In genomic region chr19:29100874-29101542, GRCm38 (mm10) we compare ENCODE assay signal across 8 mouse cellular contexts. TPM values are rescaled to one million over a fixed set of nuclear protein-coding genes. Genes with fewer than 3 reads are reported as not detected.
A peak's percentile ranks its signal among the peaks of the same experiment; 100 is the strongest.
DNase-seq lines count a peak whose midpoint lies in the region; ATAC-seq lines count a peak whose summit lies in the region.

TSS of gene Rcl1 (plus strand) at chr19:29101375.

- H3K27me3 ChIP-seq in heart, embryonic 14.5 days (ENCODE audit: control insufficient read depth, insufficient read depth, low read length) = no peaks in the 10 kb centered on the region
- no peaks in the 10 kb centered on the region for H3K27me3 ChIP-seq in liver, embryonic 13.5 days
- no peaks in the 10 kb centered on the region for H3K27me3 ChIP-seq in stomach, embryonic 16.5 days (ENCODE audit: control insufficient read depth, insufficient read depth, low read length)

- peak; percentile 98 for DNase-seq in CD4-positive, CD25-positive, alpha-beta regulatory T cell, adult 2 months (ENCODE audit: low read depth, low spot score)
- DNase-seq in fibroblast of lung, adult 2 months (ENCODE audit: low read depth) = peak; percentile 89
- DNase-seq in kidney, postnatal 14 days = peak; percentile 97
- peak; percentile 96 for DNase-seq in liver, embryonic 13.5 days
- DNase-seq in neural tube, embryonic 10.5 days (ENCODE audit: extremely low spot score, low spot score) = peak; percentile 94

- under 1% methylated on average over 55 of the region's 58 CpGs for WGBS in heart, embryonic 14.5 days
- WGBS in liver, embryonic 13.5 days (ENCODE audit: insufficient replicate concordance) = under 1% methylated on average over 58 of the region's 58 CpGs
- WGBS in stomach, embryonic 16.5 days = under 1% methylated on average over 58 of the region's 58 CpGs

- H3K9me3 ChIP-seq in heart, embryonic 14.5 days (ENCODE audit: control insufficient read depth, low read length) = no peaks in the 10 kb centered on the region
- no peaks in the 10 kb centered on the region for H3K9me3 ChIP-seq in liver, embryonic 13.5 days (replicated peaks)
- H3K9me3 ChIP-seq in stomach, embryonic 16.5 days (replicated peaks; ENCODE audit: control insufficient read depth, low read length) = no peaks in the 10 kb centered on the region

- H3K36me3 ChIP-seq in heart, embryonic 14.5 days (ENCODE audit: control insufficient read depth, insufficient read depth, low read length) = no peaks in the 10 kb centered on the region
- peaks cover 19% of the 10 kb centered on the region for H3K36me3 ChIP-seq in liver, embryonic 13.5 days
- no peaks in the 10 kb centered on the region for H3K36me3 ChIP-seq in stomach, embryonic 16.5 days (ENCODE audit: control insufficient read depth, insufficient read depth, low read length)

- H3K27ac ChIP-seq in brown adipose tissue, adult 24 weeks (replicated peaks; ENCODE audit: low read depth, low read length) = no peak within 1 kb of the TSS; the same call in none of the 2 replicates
- H3K27ac ChIP-seq in heart, embryonic 14.5 days (replicated peaks in 1 of 2; ENCODE audit: control insufficient read depth in 1 of 2, insufficient read depth in 1 of 2, low read depth in 2 of 2, low read length in 2 of 2) = peak within 1 kb of the TSS; percentile 38 to 59
- peak within 1 kb of the TSS; percentile 75 for H3K27ac ChIP-seq in liver, embryonic 13.5 days
- H3K27ac ChIP-seq in stomach, embryonic 16.5 days (ENCODE audit: low read length) = peak within 1 kb of the TSS; percentile 42; the same call in 1 of the 2 replicates

- peaks cover 2% of the 10 kb centered on the region; the same call in 1 of the 2 replicates for H3K4me1 ChIP-seq in brown adipose tissue, adult 24 weeks (ENCODE audit: control insufficient read depth, insufficient read depth, insufficient read length, low read length)
- peaks cover 5 to 8% of the 10 kb centered on the region in 2 experiments for H3K4me1 ChIP-seq in heart, embryonic 14.5 days (ENCODE audit: control insufficient read depth in 2 of 2, insufficient read depth in 2 of 2, low read length in 2 of 2)
- H3K4me1 ChIP-seq in liver, embryonic 13.5 days (replicated peaks) = peaks cover 56% of the 10 kb centered on the region
- peaks cover 6% of the 10 kb centered on the region for H3K4me1 ChIP-seq in stomach, embryonic 16.5 days (ENCODE audit: control insufficient read depth, insufficient read depth, low read length)

- ATAC-seq in heart, embryonic 14.5 days (ENCODE audit: insufficient number of reproducible peaks, insufficient read depth, low FRiP score, low read depth) = peak; percentile 99
- ATAC-seq in liver, embryonic 13.5 days (ENCODE audit: low read depth) = peak; percentile 100
- ATAC-seq in stomach, embryonic 16.5 days (ENCODE audit: insufficient read depth, low FRiP score) = peak; percentile 100

- H3K4me3 ChIP-seq in brown adipose tissue, adult 24 weeks (ENCODE audit: insufficient read depth, low read depth, low read length) = peak within 1 kb of the TSS; percentile 89
- H3K4me3 ChIP-seq in heart, embryonic 14.5 days (ENCODE audit: control insufficient read depth in 1 of 2, insufficient read depth in 1 of 2, low read depth in 1 of 2, low read length in 2 of 2) = peak within 1 kb of the TSS; percentile 91 to 98
- H3K4me3 ChIP-seq in liver, embryonic 13.5 days (replicated peaks) = peak within 1 kb of the TSS; percentile 86
- H3K4me3 ChIP-seq in stomach, embryonic 16.5 days (replicated peaks; ENCODE audit: low read length) = peak within 1 kb of the TSS; percentile 97

- H3K4me2 ChIP-seq in heart, embryonic 14.5 days (ENCODE audit: low read length) = peak within 1 kb of the TSS; percentile 73
- peak within 1 kb of the TSS; percentile 100 for H3K4me2 ChIP-seq in liver, embryonic 13.5 days
- peak within 1 kb of the TSS; percentile 84 for H3K4me2 ChIP-seq in stomach, embryonic 16.5 days (ENCODE audit: low read depth, low read length)

- peak within 1 kb of the TSS; percentile 81 for H3K9ac ChIP-seq in heart, embryonic 14.5 days (ENCODE audit: low read length)
- peak within 1 kb of the TSS; percentile 84 for H3K9ac ChIP-seq in liver, embryonic 13.5 days
- peak within 1 kb of the TSS; percentile 90 for H3K9ac ChIP-seq in stomach, embryonic 16.5 days (ENCODE audit: low read length)

RNA-seq across cellular contexts. Expression of gene Rcl1, which starts in this region (rescaled TPM):
- polyA plus RNA-seq in brown adipose tissue, adult 24 weeks (2012; ENCODE audit: insufficient read depth, insufficient read length, missing spikeins) = 11.7 and 12.8 TPM in 2 replicates
- 16.6 and 18.7 TPM in 2 replicates for polyA plus RNA-seq in heart, embryonic 14.5 days (2014; fragmentation: Nextera tagmentation; extraction: Ambion mirVana)
- 73.8 and 82.4 TPM in 2 replicates for polyA plus RNA-seq in liver, embryonic 13.5 days (2015; fragmentation: Nextera tagmentation; extraction: Ambion mirVana)
- 53.3 and 53.5 TPM in 2 replicates for polyA plus RNA-seq in stomach, embryonic 16.5 days (2015; fragmentation: Nextera tagmentation; extraction: Ambion mirVana)
